Mouse (Mus musculus): ENCODE measurements at regions not wholly inside any gene's neighbourhood (a gene's known extent, or its start where the extent isn't known, plus 50 kb on each side); places are given as distances from the start of the nearest gene placed in this dataset.

GRCm38 (mm10) chr7:135847304-135847703, 131.1 kb upstream of the Mki67 start:
- Histone ChIP-seq H3K79me2 (ENCODE audit: control insufficient read depth, insufficient read depth) (no peaks in the 10 kb centered on the region), H3K79me3 (ENCODE audit: low read depth) (no peaks in the 10 kb centered on the region), H3ac (ENCODE audit: control insufficient read depth, insufficient read length, low read depth) (no peak overlapping the region), H3K27me3 (ENCODE audit: control insufficient read depth, insufficient read depth, insufficient read length) (no peaks in the 10 kb centered on the region), H3K4me3 (ENCODE audit: insufficient read depth, poor library complexity, severe bottlenecking) (no peak overlapping the region), H3K36me3 (ENCODE audit: control insufficient read depth, insufficient read depth) (no peaks in the 10 kb centered on the region)
- TF ChIP-seq CEBPB (IDR thresholded peaks at IDR 0.05; ENCODE audit: low read depth) = no peak
- no peak for TF ChIP-seq MYOG (IDR thresholded peaks at IDR 0.05; ENCODE audit: control insufficient read depth, extremely low read depth, insufficient read length)
- TF ChIP-seq CTCF (IDR thresholded peaks at IDR 0.05; ENCODE audit: control insufficient read depth, insufficient read depth, insufficient read length) = no peak
- TF ChIP-seq FOSL1 (IDR thresholded peaks at IDR 0.05; ENCODE audit: insufficient read depth, low read length, poor library complexity, severe bottlenecking) = no peak
- TF ChIP-seq USF1 (IDR thresholded peaks at IDR 0.05; ENCODE audit: low read depth) = no peak
- TF ChIP-seq MAX (IDR thresholded peaks at IDR 0.05) = no peak
- TF ChIP-seq MYOD1 (IDR thresholded peaks at IDR 0.05; ENCODE audit: control insufficient read depth, insufficient read length, low read depth) = no peak

GRCm38 (mm10) chr7:135848170-135848569, 132.0 kb upstream of the Mki67 start:
- Histone ChIP-seq H3K36me3 (ENCODE audit: control insufficient read depth, insufficient read depth) (no peaks in the 10 kb centered on the region), H3K79me3 (ENCODE audit: low read depth) (no peaks in the 10 kb centered on the region), H3K79me2 (ENCODE audit: control insufficient read depth, insufficient read depth) (no peaks in the 10 kb centered on the region), H3K27me3 (ENCODE audit: control insufficient read depth, insufficient read depth, insufficient read length) (no peaks in the 10 kb centered on the region), H3ac (ENCODE audit: control insufficient read depth, insufficient read length, low read depth) (no peak overlapping the region), H3K4me3 (ENCODE audit: insufficient read depth, poor library complexity, severe bottlenecking) (no peak overlapping the region)
- TF ChIP-seq MYOD1 (IDR thresholded peaks at IDR 0.05; ENCODE audit: control insufficient read depth, insufficient read length, low read depth) = peak; percentile 42
- TF ChIP-seq CEBPB (IDR thresholded peaks at IDR 0.05; ENCODE audit: low read depth) = no peak

- no peak overlapping the region for H3ac ChIP-seq (ENCODE audit: control insufficient read depth, insufficient read length, low read depth)
- no peaks in the 10 kb centered on the region for H3K36me3 ChIP-seq (ENCODE audit: control insufficient read depth, insufficient read depth)
- H3K79me2 ChIP-seq (ENCODE audit: control insufficient read depth, insufficient read depth) = no peaks in the 10 kb centered on the region
- H3K27me3 ChIP-seq (ENCODE audit: control insufficient read depth, insufficient read depth, insufficient read length) = no peaks in the 10 kb centered on the region
- no peaks in the 10 kb centered on the region for H3K79me3 ChIP-seq (ENCODE audit: low read depth)
- TF ChIP-seq MYOD1 (IDR thresholded peaks at IDR 0.05; ENCODE audit: control insufficient read depth, insufficient read length, low read depth) (no peak), CEBPB (IDR thresholded peaks at IDR 0.05; ENCODE audit: low read depth) (no peak), FOSL1 (IDR thresholded peaks at IDR 0.05; ENCODE audit: insufficient read depth, low read length, poor library complexity, severe bottlenecking) (no peak), USF1 (IDR thresholded peaks at IDR 0.05; ENCODE audit: low read depth) (no peak), MAX (IDR thresholded peaks at IDR 0.05) (no peak), MYOG (IDR thresholded peaks at IDR 0.05; ENCODE audit: control insufficient read depth, extremely low read depth, insufficient read length) (no peak), CTCF (IDR thresholded peaks at IDR 0.05; ENCODE audit: control insufficient read depth, insufficient read depth, insufficient read length) (no peak)
- H3K4me3 ChIP-seq (ENCODE audit: insufficient read depth, poor library complexity, severe bottlenecking) = no peak overlapping the region
These were observed 132.7 kb upstream of the Mki67 start for GRCm38 (mm10) chr7:135848833-135849232.

- Histone ChIP-seq H3K27me3 (ENCODE audit: control insufficient read depth, insufficient read depth, insufficient read length) (no peaks in the 10 kb centered on the region), H3K79me2 (ENCODE audit: control insufficient read depth, insufficient read depth) (no peaks in the 10 kb centered on the region), H3ac (ENCODE audit: control insufficient read depth, insufficient read length, low read depth) (no peak overlapping the region), H3K36me3 (ENCODE audit: control insufficient read depth, insufficient read depth) (no peaks in the 10 kb centered on the region), H3K4me3 (ENCODE audit: insufficient read depth, poor library complexity, severe bottlenecking) (no peak overlapping the region), H3K79me3 (ENCODE audit: low read depth) (no peaks in the 10 kb centered on the region)
- TF ChIP-seq CEBPB (IDR thresholded peaks at IDR 0.05; ENCODE audit: low read depth) = no peak
- no peak for TF ChIP-seq MYOG (IDR thresholded peaks at IDR 0.05; ENCODE audit: control insufficient read depth, extremely low read depth, insufficient read length)
- no peak for TF ChIP-seq CTCF (IDR thresholded peaks at IDR 0.05; ENCODE audit: control insufficient read depth, insufficient read depth, insufficient read length)
- no peak for TF ChIP-seq USF1 (IDR thresholded peaks at IDR 0.05; ENCODE audit: low read depth)
These were observed 137.1 kb upstream of the Mki67 start for GRCm38 (mm10) chr7:135853127-135853813.

- no peaks in the 10 kb centered on the region for H3K36me3 ChIP-seq (ENCODE audit: control insufficient read depth, insufficient read depth)
- H3K79me3 ChIP-seq (ENCODE audit: low read depth) = no peaks in the 10 kb centered on the region
- H3K4me3 ChIP-seq (ENCODE audit: insufficient read depth, poor library complexity, severe bottlenecking) = no peak overlapping the region
- no peaks in the 10 kb centered on the region for H3K27me3 ChIP-seq (ENCODE audit: control insufficient read depth, insufficient read depth, insufficient read length)
- TF ChIP-seq USF1 (IDR thresholded peaks at IDR 0.05; ENCODE audit: low read depth) = no peak
- no peak for TF ChIP-seq MYOD1 (IDR thresholded peaks at IDR 0.05; ENCODE audit: control insufficient read depth, insufficient read length, low read depth)
- TF ChIP-seq CTCF (IDR thresholded peaks at IDR 0.05; ENCODE audit: control insufficient read depth, insufficient read depth, insufficient read length) = no peak
- no peak for TF ChIP-seq FOSL1 (IDR thresholded peaks at IDR 0.05; ENCODE audit: insufficient read depth, low read length, poor library complexity, severe bottlenecking)
- no peak for TF ChIP-seq CEBPB (IDR thresholded peaks at IDR 0.05; ENCODE audit: low read depth)
- TF ChIP-seq MAX (IDR thresholded peaks at IDR 0.05) = no peak
- no peak for TF ChIP-seq MYOG (IDR thresholded peaks at IDR 0.05; ENCODE audit: control insufficient read depth, extremely low read depth, insufficient read length)
- no peak overlapping the region for H3ac ChIP-seq (ENCODE audit: control insufficient read depth, insufficient read length, low read depth)
- no peaks in the 10 kb centered on the region for H3K79me2 ChIP-seq (ENCODE audit: control insufficient read depth, insufficient read depth)
These were observed 137.7 kb upstream of the Mki67 start for GRCm38 (mm10) chr7:135853814-135854324.

- Histone ChIP-seq H3K36me3 (ENCODE audit: control insufficient read depth, insufficient read depth) (no peaks in the 10 kb centered on the region), H3K4me3 (ENCODE audit: insufficient read depth, poor library complexity, severe bottlenecking) (no peak overlapping the region), H3K79me3 (ENCODE audit: low read depth) (no peaks in the 10 kb centered on the region), H3ac (ENCODE audit: control insufficient read depth, insufficient read length, low read depth) (no peak overlapping the region), H3K27me3 (ENCODE audit: control insufficient read depth, insufficient read depth, insufficient read length) (no peaks in the 10 kb centered on the region), H3K79me2 (ENCODE audit: control insufficient read depth, insufficient read depth) (no peaks in the 10 kb centered on the region)
- TF ChIP-seq USF1 (IDR thresholded peaks at IDR 0.05; ENCODE audit: low read depth) = no peak
- TF ChIP-seq CTCF (IDR thresholded peaks at IDR 0.05; ENCODE audit: control insufficient read depth, insufficient read depth, insufficient read length) = no peak
- no peak for TF ChIP-seq CEBPB (IDR thresholded peaks at IDR 0.05; ENCODE audit: low read depth)
- no peak for TF ChIP-seq FOSL1 (IDR thresholded peaks at IDR 0.05; ENCODE audit: insufficient read depth, low read length, poor library complexity, severe bottlenecking)
- no peak for TF ChIP-seq MYOD1 (IDR thresholded peaks at IDR 0.05; ENCODE audit: control insufficient read depth, insufficient read length, low read depth)
- no peak for TF ChIP-seq MYOG (IDR thresholded peaks at IDR 0.05; ENCODE audit: control insufficient read depth, extremely low read depth, insufficient read length)
- TF ChIP-seq MAX (IDR thresholded peaks at IDR 0.05) = no peak
These were observed 144.1 kb upstream of the Mki67 start for GRCm38 (mm10) chr7:135860288-135860687.
